Mouse (Mus musculus) spleen, adult 2 months (tissue): ENCODE data around the gene Mgp.
"Not testable (repeated sequence)": the region's sequence is repeated elsewhere in the genome, so short reads cannot be mapped to it uniquely, and the experiment has no call there.

ENCODE experiments used
- CTCF ChIP-seq: fragments of 200-500 bp; IDR thresholded peaks from 2 replicates; pipeline ENCODE4 v1.5.1; 2011; ENCODE audit warnings: mild to moderate bottlenecking, inconsistent platforms; ENCODE audit not compliant: insufficient read depth, insufficient read length, insufficient replicate concordance; ENCODE audit errors: extremely low read depth
- POLR2A ChIP-seq: fragments of 200-500 bp; IDR thresholded peaks from 2 replicates; pipeline ENCODE4 v1.6.1; 2011; ENCODE audit warnings: low read depth, low read length, inconsistent platforms

- not testable (repeated sequence) for TF ChIP-seq CTCF, POLR2A
Measured at GRCm38 (mm10) chr6:136884766-136885165, 9.1 kb upstream of the Mgp start.
